Mouse (Mus musculus): ENCODE results near the gene Tmem88. TPM values are rescaled to one million over a fixed set of nuclear protein-coding genes. Genes with fewer than 3 reads are reported as not detected.

Tmem88 gene
- polyA plus RNA-seq, 1 experiment from 2014 or later: 39.1 TPM

DNA sequence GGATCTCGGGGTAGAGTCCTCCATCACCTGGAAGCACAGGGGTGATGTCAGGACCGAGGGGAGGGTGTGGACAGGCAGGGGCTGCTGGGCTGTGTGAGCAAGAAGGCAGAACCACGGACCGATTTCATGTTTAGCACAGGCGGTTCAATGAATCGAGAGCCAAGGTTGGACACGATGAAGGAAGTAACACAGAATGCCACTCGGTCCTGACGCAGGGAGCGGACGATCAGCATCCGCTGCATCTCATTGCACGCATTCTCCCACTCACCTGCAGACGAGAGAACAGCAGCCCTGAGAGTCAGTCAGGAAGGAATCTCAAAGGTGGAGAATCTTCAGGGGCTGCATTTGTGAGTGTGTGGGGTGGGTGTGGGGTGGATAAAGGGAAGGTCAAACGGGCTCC, 32.6 kb upstream of the Tmem88 start:
- H3K27ac ChIP-seq (ENCODE audit: low read depth): no peak overlapping the region
- no peak for ATAC-seq (ENCODE audit: insufficient read depth)
- H3K36me3 ChIP-seq (ENCODE audit: insufficient read depth): no peaks in the 10 kb centered on the region
- no peaks in the 10 kb centered on the region for H3K4me1 ChIP-seq (ENCODE audit: insufficient read depth)
- no peak for TF ChIP-seq CTCF (IDR thresholded peaks at IDR 0.05; ENCODE audit: low read depth)
- DNase-seq: no peak
- H3K9me3 ChIP-seq (ENCODE audit: low read depth, low read length): no peaks in the 10 kb centered on the region
- no peak overlapping the region for H3K4me3 ChIP-seq (ENCODE audit: low read depth, low read length)
- WGBS: 85% methylated on average over 15 of the region's 15 CpGs
- H3K27me3 ChIP-seq (ENCODE audit: insufficient read depth, low read length): no peaks in the 10 kb centered on the region
- no peak overlapping the region for H3K4me2 ChIP-seq
- no peak overlapping the region for H3K9ac ChIP-seq

DNA sequence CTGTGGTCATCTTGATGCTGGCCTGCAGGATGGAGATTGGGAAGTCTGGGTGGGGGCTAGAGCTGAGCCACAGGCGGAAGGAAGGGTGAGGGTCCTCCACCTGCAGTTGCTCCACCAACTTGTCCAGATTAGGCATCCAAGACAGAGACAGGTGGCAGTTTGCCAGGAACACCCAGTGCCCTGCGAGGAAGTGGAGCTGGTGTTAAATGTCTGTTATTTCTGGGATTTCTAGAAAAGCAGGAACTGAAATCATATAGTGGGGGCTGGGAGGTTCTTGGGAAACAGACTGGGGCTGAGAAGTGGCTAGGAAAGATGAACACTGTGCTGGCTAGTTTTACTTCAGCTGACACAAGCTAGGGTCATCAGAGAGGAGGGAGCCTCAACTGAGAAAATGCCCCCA, 31.3 kb upstream of the Tmem88 start:
- 14% methylated on average over 2 of the region's 2 CpGs for WGBS
- Histone ChIP-seq H3K4me2 (no peak overlapping the region), H3K4me3 (ENCODE audit: low read depth, low read length) (no peak overlapping the region), H3K9ac (no peak overlapping the region), H3K9me3 (ENCODE audit: low read depth, low read length) (no peaks in the 10 kb centered on the region), H3K27ac (ENCODE audit: low read depth) (no peak overlapping the region; the same call in 1 of the 2 replicates), H3K36me3 (ENCODE audit: insufficient read depth) (no peaks in the 10 kb centered on the region), H3K27me3 (ENCODE audit: insufficient read depth, low read length) (no peaks in the 10 kb centered on the region), H3K4me1 (ENCODE audit: insufficient read depth) (no peaks in the 10 kb centered on the region)
- ATAC-seq (ENCODE audit: insufficient read depth) (no peak), DNase-seq (peak; percentile 51)
- no peak for TF ChIP-seq CTCF (IDR thresholded peaks at IDR 0.05; ENCODE audit: low read depth)

DNA sequence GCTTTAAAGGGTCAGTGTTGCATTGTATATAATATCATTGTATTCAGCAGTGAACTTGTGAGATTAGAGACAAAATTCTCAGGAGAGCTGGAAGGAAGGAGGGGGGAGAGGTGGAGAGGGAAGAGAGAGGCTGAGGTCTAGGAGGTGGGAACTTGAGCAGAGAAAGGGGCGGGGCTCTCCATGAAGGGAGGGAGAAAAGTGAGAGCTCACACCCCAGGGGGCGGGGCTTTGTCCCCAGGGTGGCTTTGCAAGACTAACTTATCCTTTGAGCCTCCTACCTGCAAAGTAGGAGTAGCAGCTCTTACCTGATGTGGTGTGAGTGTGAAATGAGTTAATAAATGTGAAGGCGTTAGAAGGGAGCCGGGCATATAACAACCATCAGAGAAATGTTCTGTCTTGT, 30.7 kb upstream of the Tmem88 start:
- no peaks in the 10 kb centered on the region for H3K36me3 ChIP-seq (ENCODE audit: insufficient read depth)
- H3K9me3 ChIP-seq (ENCODE audit: low read depth, low read length): no peaks in the 10 kb centered on the region
- H3K27me3 ChIP-seq (ENCODE audit: insufficient read depth, low read length): no peaks in the 10 kb centered on the region
- no peak overlapping the region; the same call in 1 of the 2 replicates for H3K27ac ChIP-seq (ENCODE audit: low read depth)
- no peak overlapping the region for H3K9ac ChIP-seq
- no peaks in the 10 kb centered on the region for H3K4me1 ChIP-seq (ENCODE audit: insufficient read depth)
- no peak overlapping the region for H3K4me2 ChIP-seq
- WGBS: 13% methylated on average over 4 of the region's 4 CpGs
- ATAC-seq (ENCODE audit: insufficient read depth): no peak
- no peak for TF ChIP-seq CTCF (IDR thresholded peaks at IDR 0.05; ENCODE audit: low read depth)
- no peak overlapping the region for H3K4me3 ChIP-seq (ENCODE audit: low read depth, low read length)
- peak; percentile 79 for DNase-seq

DNA sequence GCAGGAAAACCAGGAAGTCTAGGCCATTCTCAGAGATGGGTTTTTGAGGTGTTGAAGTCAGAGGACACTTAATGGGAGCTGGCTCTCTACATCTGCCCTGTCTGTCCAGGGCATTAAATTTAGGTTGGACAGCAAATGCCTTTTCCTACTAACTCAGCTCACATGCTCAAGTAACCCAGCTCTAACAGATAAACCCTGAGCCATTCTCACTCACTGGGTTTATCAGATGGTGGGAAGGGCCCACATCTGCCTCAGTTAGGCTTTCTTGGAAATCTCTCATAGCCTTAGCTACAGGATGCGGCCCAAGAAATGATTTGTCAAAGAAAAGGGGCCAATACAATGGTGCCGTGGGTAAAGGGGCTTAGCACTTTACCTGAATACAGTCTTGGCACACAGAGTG, 28.2 kb upstream of the Tmem88 start:
- ATAC-seq (ENCODE audit: insufficient read depth) (no peak), DNase-seq (no peak)
- WGBS: 73% methylated on average over 2 of the region's 2 CpGs
- Histone ChIP-seq H3K4me3 (ENCODE audit: low read depth, low read length) (no peak overlapping the region), H3K4me1 (ENCODE audit: insufficient read depth) (no peaks in the 10 kb centered on the region), H3K36me3 (ENCODE audit: insufficient read depth) (no peaks in the 10 kb centered on the region), H3K9ac (no peak overlapping the region), H3K9me3 (ENCODE audit: low read depth, low read length) (no peaks in the 10 kb centered on the region), H3K27ac (ENCODE audit: low read depth) (no peak overlapping the region), H3K4me2 (no peak overlapping the region), H3K27me3 (ENCODE audit: insufficient read depth, low read length) (peaks cover 15% of the 10 kb centered on the region)
- TF ChIP-seq CTCF (IDR thresholded peaks at IDR 0.05; ENCODE audit: low read depth): no peak

DNA sequence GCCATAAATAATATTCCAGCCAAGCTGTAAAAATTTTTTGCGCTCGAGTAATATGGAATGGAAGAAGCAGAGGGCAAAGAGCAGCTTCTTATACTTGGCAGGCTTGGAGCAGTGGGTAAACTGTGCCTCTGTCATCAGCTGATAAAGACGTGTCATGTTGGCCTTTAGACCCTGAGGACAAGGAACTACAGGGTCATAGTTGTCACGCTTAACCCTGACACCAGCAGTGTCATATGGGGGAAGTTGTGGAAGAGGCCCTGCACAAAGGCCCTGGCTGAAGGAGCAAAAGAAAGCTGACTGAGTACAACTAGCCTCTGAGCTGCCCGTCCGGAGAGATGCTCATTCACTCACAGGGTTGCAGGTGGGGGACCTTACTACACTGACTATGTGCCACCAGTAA, 25.9 kb upstream of the Tmem88 start:
- peaks cover 19% of the 10 kb centered on the region for H3K27me3 ChIP-seq (ENCODE audit: insufficient read depth, low read length)
- no peak overlapping the region for H3K4me2 ChIP-seq
- no peak overlapping the region for H3K9ac ChIP-seq
- no peak for TF ChIP-seq CTCF (IDR thresholded peaks at IDR 0.05; ENCODE audit: low read depth)
- ATAC-seq (ENCODE audit: insufficient read depth): no peak
- no peaks in the 10 kb centered on the region for H3K9me3 ChIP-seq (ENCODE audit: low read depth, low read length)
- H3K36me3 ChIP-seq (ENCODE audit: insufficient read depth): no peaks in the 10 kb centered on the region
- H3K4me3 ChIP-seq (ENCODE audit: low read depth, low read length): no peak overlapping the region
- H3K27ac ChIP-seq (ENCODE audit: low read depth): no peak overlapping the region
- 50% methylated on average over 6 of the region's 6 CpGs for WGBS
- no peak for DNase-seq
- H3K4me1 ChIP-seq (ENCODE audit: insufficient read depth): 0 out of 2 replicates have a peak, but pooled peaks cover 3% of the 10 kb centered on the region

DNA sequence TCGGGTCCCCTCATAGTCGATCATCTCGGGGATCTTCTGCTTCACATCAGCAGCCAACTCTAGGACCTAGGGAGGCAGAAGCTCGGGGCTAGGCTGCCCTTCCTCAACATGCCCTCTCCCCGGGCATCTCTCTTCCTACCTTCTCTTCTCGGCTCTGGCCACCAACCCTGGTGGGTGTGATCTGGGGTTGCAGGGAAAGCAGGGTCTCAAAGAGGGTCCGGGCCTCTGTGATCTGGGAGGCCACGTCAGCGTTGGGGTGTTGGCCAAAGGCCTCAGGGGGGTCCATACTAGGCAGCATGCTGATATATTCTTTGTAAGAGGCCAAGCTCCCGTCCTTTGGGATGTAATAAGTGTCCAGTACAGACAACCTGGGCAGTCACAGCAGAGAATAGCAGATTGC, 24.8 kb upstream of the Tmem88 start:
- no peak overlapping the region for H3K4me3 ChIP-seq (ENCODE audit: low read depth, low read length)
- H3K27me3 ChIP-seq (ENCODE audit: insufficient read depth, low read length): peaks cover 19% of the 10 kb centered on the region
- H3K4me1 ChIP-seq (ENCODE audit: insufficient read depth): 0 out of 2 replicates have a peak, but pooled peaks cover 3% of the 10 kb centered on the region
- no peak for TF ChIP-seq CTCF (IDR thresholded peaks at IDR 0.05; ENCODE audit: low read depth)
- DNase-seq (no peak), ATAC-seq (ENCODE audit: insufficient read depth) (no peak)
- H3K9ac ChIP-seq: no peak overlapping the region
- no peak overlapping the region for H3K4me2 ChIP-seq
- H3K36me3 ChIP-seq (ENCODE audit: insufficient read depth): no peaks in the 10 kb centered on the region
- H3K9me3 ChIP-seq (ENCODE audit: low read depth, low read length): no peaks in the 10 kb centered on the region
- no peak overlapping the region for H3K27ac ChIP-seq (ENCODE audit: low read depth)
- WGBS: 87% methylated on average over 10 of the region's 10 CpGs

DNA sequence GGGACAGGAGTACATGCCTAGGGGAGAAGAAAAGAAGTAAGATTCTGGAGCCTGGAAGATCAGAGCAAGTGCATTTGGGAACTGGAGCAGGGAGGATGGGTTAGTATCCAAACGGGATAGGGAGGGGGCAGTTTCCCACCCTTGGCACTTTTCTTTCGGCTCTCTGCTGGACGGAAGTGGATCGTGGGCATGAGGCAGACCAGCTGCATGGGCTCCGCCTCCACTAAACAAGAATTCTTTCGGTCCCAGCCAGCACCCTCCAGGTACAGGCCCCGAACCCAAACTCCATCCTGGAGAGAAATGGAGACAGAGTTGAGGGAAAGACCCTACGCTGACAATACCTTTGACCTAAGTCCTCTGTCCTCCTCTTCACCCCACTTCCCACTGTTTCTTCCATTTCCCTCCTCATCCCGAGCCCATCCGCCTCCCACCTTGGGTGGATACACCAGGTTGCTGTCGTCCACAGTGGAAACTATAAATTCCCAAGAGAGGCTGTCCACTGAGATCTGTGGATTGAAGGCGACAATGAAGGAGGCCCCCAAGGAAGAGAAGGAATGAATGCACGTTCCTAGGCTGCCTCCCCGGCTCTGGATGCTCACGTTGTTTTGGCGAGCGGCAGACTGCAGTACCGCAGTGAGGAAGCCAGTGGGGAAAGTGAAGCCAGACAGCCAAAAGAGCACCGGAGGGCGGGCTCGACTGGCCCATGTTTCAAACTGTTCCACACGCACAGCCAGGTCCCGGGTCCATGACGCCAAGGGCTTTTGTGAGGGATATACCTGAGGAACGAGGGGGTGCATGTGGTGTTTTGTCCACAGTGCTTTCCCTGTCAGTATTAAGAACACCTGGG, 23.3 kb upstream of the Tmem88 start:
- Histone ChIP-seq H3K4me3 (ENCODE audit: low read depth, low read length) (0 out of 2 replicates have a peak overlapping the region, but pooled peaks have one; percentile 2), H3K36me3 (ENCODE audit: insufficient read depth) (no peaks in the 10 kb centered on the region), H3K9me3 (ENCODE audit: low read depth, low read length) (no peaks in the 10 kb centered on the region), H3K27me3 (ENCODE audit: insufficient read depth, low read length) (peaks cover 19% of the 10 kb centered on the region), H3K4me1 (ENCODE audit: insufficient read depth) (peaks cover 6% of the 10 kb centered on the region; the same call in 1 of the 2 replicates), H3K9ac (no peak overlapping the region), H3K4me2 (peak overlapping the region; percentile 97; the same call in 1 of the 2 replicates), H3K27ac (ENCODE audit: low read depth) (no peak overlapping the region)
- ATAC-seq (ENCODE audit: insufficient read depth) (no peak), DNase-seq (no peak)
- WGBS: 17% methylated on average over 25 of the region's 25 CpGs
- no peak for TF ChIP-seq CTCF (IDR thresholded peaks at IDR 0.05; ENCODE audit: low read depth)
